In genomic region chr11:80208860-80209800, GRCm38 (mm10) we compare ENCODE assay signal across 8 mouse cellular contexts. TPM values are rescaled to one million over a fixed set of nuclear protein-coding genes. Genes with fewer than 3 reads are reported as not detected.
A peak's percentile ranks its signal among the peaks of the same experiment; 100 is the strongest.
DNase-seq lines count a peak whose midpoint lies in the region; ATAC-seq lines count a peak whose summit lies in the region.

TSS of gene Rhot1 (plus strand) at chr11:80209019.

- H3K4me1 ChIP-seq in hindbrain, embryonic 11.5 days (replicated peaks; ENCODE audit: control insufficient read depth, insufficient read depth, low read length) = peaks cover 3% of the 10 kb centered on the region; the same call in 1 of the 2 replicates

- no peaks in the 10 kb centered on the region for H3K27me3 ChIP-seq in hindbrain, embryonic 11.5 days (ENCODE audit: control insufficient read depth, insufficient read depth, low read length)

- ATAC-seq in hindbrain, embryonic 11.5 days (ENCODE audit: low FRiP score) = peak; percentile 94

- no peaks in the 10 kb centered on the region for H3K9me3 ChIP-seq in hindbrain, embryonic 11.5 days (ENCODE audit: control insufficient read depth, low read length)

- H3K4me2 ChIP-seq in hindbrain, embryonic 11.5 days (replicated peaks; ENCODE audit: low read depth, low read length) = peak within 1 kb of the TSS; percentile 38

- H3K4me3 ChIP-seq in hindbrain, embryonic 11.5 days (ENCODE audit: low read depth, low read length) = peak within 1 kb of the TSS; percentile 96

- peak within 1 kb of the TSS; percentile 81 for H3K9ac ChIP-seq in hindbrain, embryonic 11.5 days (ENCODE audit: low read depth, low read length)

- WGBS in hindbrain, embryonic 11.5 days = 0% methylated on average over 67 of the region's 78 CpGs

- peak within 1 kb of the TSS; percentile 90 for H3K27ac ChIP-seq in hindbrain, embryonic 11.5 days (ENCODE audit: low read depth, low read length)

- peak; percentile 96 for DNase-seq in MN1 (ENCODE audit: low spot score)
- peak; percentile 97 for DNase-seq in cerebellum, adult 9-10 months
- peak; percentile 84 to 99 for DNase-seq in frontal cortex, adult 2 months (ENCODE audit: extremely low spot score in 1 of 2, low spot score in 1 of 2)
- peak; percentile 99 for DNase-seq in hindbrain, embryonic 11.5 days (ENCODE audit: low spot score)
- DNase-seq in layer of hippocampus, postnatal 10 days (ENCODE audit: low spot score in 2 of 2) = peak; percentile 99
- DNase-seq in lung, postnatal 10 days = peak; percentile 98
- peak; percentile 96 for DNase-seq in ovary, postnatal 36 days (ENCODE audit: low spot score)
- peak; percentile 97 for DNase-seq in thymus, postnatal 25 days

- H3K36me3 ChIP-seq in hindbrain, embryonic 11.5 days (ENCODE audit: control insufficient read depth, insufficient read depth, low read length) = no peaks in the 10 kb centered on the region

RNA-seq across cellular contexts. Expression of gene Rhot1, which starts in this region (rescaled TPM):
- 56.5 and 58.5 TPM in 2 replicates for polyA plus RNA-seq in frontal cortex, adult 2 months (2012; rRNA removed)
- 73.8 and 74.9 TPM in 2 replicates for polyA plus RNA-seq in hindbrain, embryonic 11.5 days (2014; fragmentation: Nextera tagmentation; extraction: Ambion mirVana)
- 10 to 100 TPM; 62.2 to 64.0 TPM for total RNA-seq in layer of hippocampus, postnatal 10 days (2021)

Comparison
In these comparisons a context has a peak if more than half of its experiments do, and no peak if none do; other contexts are left out.
1. Peak in every context shown above with its lines: DNase-seq, ATAC-seq, H3K4me3 ChIP-seq and H3K27ac ChIP-seq.